Mouse (Mus musculus) liver, embryonic 14.5 days (tissue): ENCODE results near the gene Asb18.

Experiments used
- CTCF ChIP-seq: IDR thresholded peaks from 2 replicates; pipeline ENCODE4 v1.5.1; 2016; ENCODE audit warnings: antibody characterized with exemption, low read depth, control low read depth
- EP300 ChIP-seq: IDR thresholded peaks from 2 replicates; pipeline ENCODE4 v1.6.1; 2016; ENCODE audit warnings: antibody characterized with exemption, low read depth

DNA sequence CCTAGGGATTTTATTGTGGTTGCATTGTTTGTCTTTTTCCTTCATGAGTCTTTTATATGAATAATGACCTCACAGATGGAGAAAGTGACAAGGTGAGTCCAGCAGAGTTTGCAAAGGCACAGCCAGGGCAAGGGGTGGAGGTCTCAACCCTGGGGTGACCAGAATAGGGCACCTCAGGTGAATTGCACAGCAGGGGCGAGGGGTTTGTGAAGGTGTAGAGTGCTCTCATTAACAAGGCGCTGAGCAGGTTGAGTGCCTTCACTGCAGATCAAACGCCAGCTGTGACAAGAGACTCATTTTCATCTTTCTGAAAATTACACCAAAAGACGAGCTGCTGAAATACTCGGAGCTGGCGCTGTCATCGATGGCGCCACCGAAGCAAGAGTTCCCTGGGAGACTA, 46.9 kb downstream of the Asb18 start:
- TF ChIP-seq CTCF: no peak
- no peak for TF ChIP-seq EP300
